Mouse (Mus musculus) lung, adult 2 months (tissue): ENCODE results near the gene Ccdc116.

Experiments
- CTCF ChIP-seq: fragments of 200-500 bp; IDR thresholded peaks from 2 replicates; pipeline ENCODE4 v1.5.1; 2011; ENCODE audit warnings: mild to moderate bottlenecking, low read length, control low read depth; ENCODE audit not compliant: insufficient read depth
- POLR2A ChIP-seq: fragments of 200-500 bp; IDR thresholded peaks from 2 replicates; pipeline ENCODE4 v1.6.1; 2011; ENCODE audit warnings: low read depth, mild to moderate bottlenecking, control low read depth, low read length, borderline replicate concordance; ENCODE audit errors: extremely low read depth

- TF ChIP-seq CTCF (no peak), POLR2A (no peak)
Measured at GRCm38 (mm10) chr16:17181382-17181781, 34.4 kb upstream of the Ccdc116 start.
